8 mouse cellular contexts compared by ENCODE assay signal in genomic region chr7:36695276-36695675, GRCm38 (mm10). TPM values are rescaled to one million over a fixed set of nuclear protein-coding genes. Genes with fewer than 3 reads are reported as not detected.
DNase-seq lines count a peak whose midpoint lies in the region; ATAC-seq and TF ChIP-seq lines count a peak whose summit lies in the region.

No protein-coding gene starts in this region.

- peak overlapping the region; percentile 96 for H3K4me2 ChIP-seq in intestine, postnatal 0 days (replicated peaks; ENCODE audit: low read depth)
- peak overlapping the region; percentile 92 for H3K4me2 ChIP-seq in neural tube, embryonic 14.5 days (ENCODE audit: low read depth, low read length)

- H3K36me3 ChIP-seq in liver, adult 2 months (ENCODE audit: control insufficient read depth, insufficient read depth, low read length): no peaks in the 10 kb centered on the region
- H3K36me3 ChIP-seq in intestine, postnatal 0 days (ENCODE audit: control insufficient read depth, insufficient read depth): no peaks in the 10 kb centered on the region
- no peaks in the 10 kb centered on the region for H3K36me3 ChIP-seq in neural tube, embryonic 14.5 days (ENCODE audit: control insufficient read depth, insufficient read depth, low read length)

- WGBS in liver, adult 2 months: 15% methylated on average over 25 of the region's 25 CpGs
- WGBS in intestine, postnatal 0 days: 5% methylated on average over 25 of the region's 25 CpGs
- WGBS in neural tube, embryonic 14.5 days: under 1% methylated on average over 25 of the region's 25 CpGs

- H3K4me3 ChIP-seq in liver, adult 2 months (ENCODE audit: insufficient read depth, low read depth, low read length): peak overlapping the region; percentile 63; the same call in 1 of the 2 replicates
- H3K4me3 ChIP-seq in embryonic fibroblast, embryonic 13.5 days (ENCODE audit: insufficient read depth, low read length): peak overlapping the region; percentile 69
- peak overlapping the region; percentile 64 for H3K4me3 ChIP-seq in intestine, postnatal 0 days (ENCODE audit: low read depth, low read length)
- H3K4me3 ChIP-seq in neural tube, embryonic 14.5 days (ENCODE audit: low read depth, low read length): peak overlapping the region; percentile 81

- TF ChIP-seq CTCF in liver, adult 2 months (IDR thresholded peaks at IDR 0.05; ENCODE audit: low read depth, low read length): no peak
- TF ChIP-seq CTCF in embryonic fibroblast, embryonic 13.5 days (IDR thresholded peaks at IDR 0.05; ENCODE audit: borderline replicate concordance, insufficient read depth, low read length): no peak
- no peak for TF ChIP-seq CTCF in intestine, postnatal 0 days (IDR thresholded peaks at IDR 0.05; ENCODE audit: low read depth)

- peaks cover 2% of the 10 kb centered on the region; the same call in 1 of the 2 replicates for H3K4me1 ChIP-seq in liver, adult 2 months (ENCODE audit: control insufficient read depth, insufficient read depth, low read length)
- H3K4me1 ChIP-seq in embryonic fibroblast, embryonic 13.5 days (ENCODE audit: control insufficient read depth, insufficient read depth, low read length): no peaks in the 10 kb centered on the region
- H3K4me1 ChIP-seq in intestine, postnatal 0 days (replicated peaks; ENCODE audit: control insufficient read depth, insufficient read depth, low read length): no peaks in the 10 kb centered on the region
- H3K4me1 ChIP-seq in neural tube, embryonic 14.5 days (ENCODE audit: control insufficient read depth, insufficient read depth, low read length): peaks cover 34% of the 10 kb centered on the region

- H3K27ac ChIP-seq in liver, adult 2 months (replicated peaks; ENCODE audit: insufficient read depth, low read depth, low read length): no peak overlapping the region
- no peak overlapping the region for H3K27ac ChIP-seq in embryonic fibroblast, embryonic 13.5 days (ENCODE audit: insufficient read depth, low read length)
- H3K27ac ChIP-seq in intestine, postnatal 0 days (ENCODE audit: low read depth, low read length): no peak overlapping the region
- H3K27ac ChIP-seq in neural tube, embryonic 14.5 days (ENCODE audit: low read depth, low read length): peak overlapping the region; percentile 97

- no peaks in the 10 kb centered on the region for H3K9me3 ChIP-seq in intestine, postnatal 0 days (ENCODE audit: control insufficient read depth)
- H3K9me3 ChIP-seq in neural tube, embryonic 14.5 days (ENCODE audit: control insufficient read depth, low read length): no peaks in the 10 kb centered on the region

- peaks cover 19% of the 10 kb centered on the region for H3K27me3 ChIP-seq in liver, adult 2 months (ENCODE audit: control insufficient read depth, insufficient read depth, low read length)
- H3K27me3 ChIP-seq in intestine, postnatal 0 days (replicated peaks; ENCODE audit: control insufficient read depth, insufficient read depth, low read length): peaks cover 72% of the 10 kb centered on the region
- H3K27me3 ChIP-seq in neural tube, embryonic 14.5 days (ENCODE audit: control insufficient read depth, insufficient read depth, low read length): 0 out of 2 replicates have a peak, but pooled peaks cover 4% of the 10 kb centered on the region

- no peak for TF ChIP-seq POLR2A in liver, adult 2 months (IDR thresholded peaks at IDR 0.05; ENCODE audit: extremely low read depth, insufficient read depth, low read length)
- TF ChIP-seq POLR2A in embryonic fibroblast, embryonic 13.5 days (IDR thresholded peaks at IDR 0.05; ENCODE audit: low read depth, low read length): no peak

- no peak for ATAC-seq in intestine, postnatal 0 days
- no peak for ATAC-seq in neural tube, embryonic 14.5 days (ENCODE audit: low read depth)
- no peak for ATAC-seq in CD4-positive, CD25-positive, alpha-beta regulatory T cell, adult 4 months

- no peaks in the 10 kb centered on the region for H3K79me2 ChIP-seq in liver, adult 2 months (ENCODE audit: control insufficient read depth, insufficient read depth, low read length)

- DNase-seq in liver, adult 2 months (ENCODE audit: extremely low read depth, low read depth, low spot score): no peak
- no peak for DNase-seq in liver
- DNase-seq in spleen, postnatal 4 days (ENCODE audit: low spot score in 2 of 2): no peak
- no peak for DNase-seq in urinary bladder, postnatal 4 days (ENCODE audit: low spot score in 2 of 2)

- H3K9ac ChIP-seq in liver, adult 2 months (ENCODE audit: low read depth, low read length): no peak overlapping the region
- peak overlapping the region; percentile 58; the same call in 1 of the 2 replicates for H3K9ac ChIP-seq in intestine, postnatal 0 days (ENCODE audit: low read depth, low read length)
- peak overlapping the region; percentile 95 for H3K9ac ChIP-seq in neural tube, embryonic 14.5 days (replicated peaks; ENCODE audit: low read depth, low read length)

RNA-seq across cellular contexts. Expression of gene Tshz3, which starts 2.6 kb away (rescaled TPM):
- total RNA-seq in liver, adult 2 months (2014; rRNA removed): 0.28 and 0.47 TPM in 2 replicates
- 0.22 and 0.34 TPM in 2 replicates for polyA plus RNA-seq in liver, adult 2 months (2012; rRNA removed)
- polyA plus RNA-seq in embryonic fibroblast, embryonic 13.5 days (2011; ENCODE audit: insufficient read length, low read depth, missing spikeins): 12.8 and 14.0 TPM in 2 replicates
- 2.2 and 3.4 TPM in 2 replicates for polyA plus RNA-seq in intestine, postnatal 0 days (2015; fragmentation: Nextera tagmentation; extraction: Ambion mirVana)
- 87.2 and 104 TPM in 2 replicates for polyA plus RNA-seq in neural tube, embryonic 14.5 days (2014; fragmentation: Nextera tagmentation; extraction: Ambion mirVana)
- polyA plus RNA-seq in CD4-positive, CD25-positive, alpha-beta regulatory T cell, adult 4 months (2017; shearing (Covaris generic)): not detected
